Mouse (Mus musculus) forelimb bud, embryonic 11.5 days (tissue): ENCODE data around the gene Slc38a6.

ENCODE experiments used
- DNase-seq: peaks from one replicate; pipeline ENCODE4 v3.0.0-alpha.2; 2012; ENCODE audit warnings: low read depth, low spot score

Slc38a6 gene

GRCm38 (mm10) chr12:73383861-73384260 is 97.3 kb downstream of the Slc38a6 start:
- no peak for DNase-seq

- DNase-seq, result no peak
These were observed 98.2 kb downstream of the Slc38a6 start for GRCm38 (mm10) chr12:73384747-73385146.

GRCm38 (mm10) chr12:73392507-73392906 is 105.9 kb downstream of the Slc38a6 start:
- DNase-seq, result no peak

GRCm38 (mm10) chr12:73393018-73393417 is 106.4 kb downstream of the Slc38a6 start:
- no peak for DNase-seq

GRCm38 (mm10) chr12:73393881-73394291 is 107.3 kb downstream of the Slc38a6 start:
- DNase-seq, result no peak

GRCm38 (mm10) chr12:73394571-73394970 is 108.0 kb downstream of the Slc38a6 start:
- no peak for DNase-seq

GRCm38 (mm10) chr12:73399426-73399825 is 112.8 kb downstream of the Slc38a6 start:
- no peak for DNase-seq

- DNase-seq, result no peak
These were observed 114.0 kb downstream of the Slc38a6 start for GRCm38 (mm10) chr12:73400481-73401025.

GRCm38 (mm10) chr12:73401520-73402130 is 115.0 kb downstream of the Slc38a6 start:
- no peak for DNase-seq

GRCm38 (mm10) chr12:73402137-73402712 is 115.6 kb downstream of the Slc38a6 start:
- no peak for DNase-seq

- no peak for DNase-seq
These were observed 116.5 kb downstream of the Slc38a6 start for GRCm38 (mm10) chr12:73402851-73403665.
